9 mouse cellular contexts compared by ENCODE assay signal in the genomic region with DNA sequence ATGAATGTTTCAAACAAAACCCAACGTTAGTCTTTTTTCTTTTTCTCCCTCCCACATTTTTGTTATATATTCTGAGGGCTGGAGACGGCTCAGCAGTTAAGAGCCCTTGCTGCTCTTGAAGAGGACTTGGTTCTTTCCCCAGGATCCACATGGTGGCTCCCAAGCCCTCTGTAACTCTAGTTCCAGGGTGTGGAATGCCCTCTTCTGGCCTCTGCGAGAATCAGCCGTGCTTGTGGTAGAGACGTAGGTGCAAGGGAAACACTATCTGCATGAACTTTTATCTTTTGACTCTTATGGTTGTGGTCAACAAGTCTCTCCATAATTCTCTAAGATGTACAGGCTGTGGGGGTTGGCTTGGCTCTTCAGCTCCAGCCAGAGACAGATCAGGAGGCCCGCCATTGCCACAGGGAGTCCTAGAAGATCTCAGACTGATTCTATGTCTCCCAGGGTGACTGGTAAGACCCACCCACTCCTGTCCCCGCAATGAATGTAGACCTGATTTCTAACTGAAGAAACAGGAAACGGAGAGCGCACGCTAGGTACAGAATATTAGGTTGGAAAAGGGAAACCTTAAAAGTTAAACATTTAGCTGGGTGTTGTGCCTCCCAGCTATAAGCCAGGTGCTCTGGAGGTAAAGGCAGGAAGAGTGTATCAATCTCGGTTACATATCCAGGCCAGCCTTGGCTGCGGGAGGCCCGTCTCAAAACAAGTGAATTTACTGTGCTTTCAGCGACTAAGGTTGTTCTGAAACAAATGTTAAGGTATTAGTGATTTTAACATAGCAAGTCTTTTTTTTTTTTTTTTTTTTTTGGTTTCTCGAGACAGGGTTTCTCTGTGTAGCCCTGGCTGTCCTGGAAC. TPM values are rescaled to one million over a fixed set of nuclear protein-coding genes. Genes with fewer than 3 reads are reported as not detected.
DNase-seq lines count a peak whose midpoint lies in the region; ATAC-seq lines count a peak whose summit lies in the region.
"Had no signal": no experiment of that assay in that cellular context is flagged by ENCODE, and none has a peak within 500 bp of the region (broad histone marks: within the 10 kb centered on the region; RNA-seq: fewer than 3 reads in every experiment).

No protein-coding gene starts in this region.

- H3K27me3 ChIP-seq in heart, embryonic 10.5 days (ENCODE audit: insufficient read depth, poor library complexity, severe bottlenecking): no peaks in the 10 kb centered on the region
- H3K27me3 ChIP-seq: limb, embryonic 15.5 days had no signal

- H3K36me3 ChIP-seq in heart, embryonic 10.5 days: peaks cover 4% of the 10 kb centered on the region; the same call in 1 of the 2 replicates

- peak overlapping the region; percentile 42; the same call in 1 of the 2 replicates for H3K27ac ChIP-seq in heart, embryonic 10.5 days
- H3K27ac ChIP-seq: limb, embryonic 15.5 days had no signal

- peak; percentile 93 for ATAC-seq in CD4-positive, CD25-positive, alpha-beta regulatory T cell, adult 4 months
- ATAC-seq in granulocyte monocyte progenitor cell, adult 5-6 weeks (replicated peaks; ENCODE audit: poor library complexity, severe bottlenecking): peak; percentile 78

- peaks cover 24% of the 10 kb centered on the region for H3K4me1 ChIP-seq in heart, embryonic 10.5 days

- 49% methylated on average over 15 of the region's 15 CpGs for WGBS in heart, embryonic 10.5 days

- H3K9me3 ChIP-seq in heart, embryonic 10.5 days: no peaks in the 10 kb centered on the region
- H3K9me3 ChIP-seq: limb, embryonic 15.5 days had no signal

- no peak overlapping the region for H3K4me3 ChIP-seq in heart, embryonic 10.5 days
- H3K4me3 ChIP-seq: limb, embryonic 15.5 days had no signal

- no peak for DNase-seq in heart, embryonic 10.5 days (ENCODE audit: low spot score)
- no peak for DNase-seq in heart, adult 11 months
- DNase-seq in adrenal gland, postnatal 14 days: peak; percentile 83
- peak; percentile 35 to 56 for DNase-seq in layer of hippocampus, postnatal 14 days (ENCODE audit: low spot score in 2 of 2)
- DNase-seq in naive thymus-derived CD4-positive, alpha-beta T cell, adult 2 months (ENCODE audit: low read depth): peak; percentile 76
- peak; percentile 72 to 77 for DNase-seq in thymus, postnatal 36 days

RNA-seq across cellular contexts. Expression of a gene that starts 14.7 kb away (rescaled TPM):
- polyA plus RNA-seq in heart, embryonic 10.5 days (2016; fragmentation: Nextera tagmentation; extraction: Ambion mirVana): 10.5 and 14.9 TPM in 2 replicates
- 1 to 10 TPM; 2.1 to 2.8 TPM for polyA plus RNA-seq in CD4-positive, CD25-positive, alpha-beta regulatory T cell, adult 4 months (2017; shearing (Covaris generic))
- total RNA-seq in adrenal gland, postnatal 14 days (2021): 10.3 and 13.4 TPM in 2 replicates
- total RNA-seq in granulocyte monocyte progenitor cell, adult 5-6 weeks (2014; fragmentation: Nextera tagmentation): 6.1 and 12.7 TPM in 2 replicates
- 14.4 and 18.9 TPM in 2 replicates for total RNA-seq in granulocyte monocyte progenitor cell, adult 5-6 weeks (2017)
- total RNA-seq in layer of hippocampus, postnatal 14 days (2021): 10 to 100 TPM; 31.9 to 35.0 TPM

RNA-seq across cellular contexts. Expression of a gene that starts 20.9 kb away (rescaled TPM):
- polyA plus RNA-seq in heart, embryonic 10.5 days (2016; fragmentation: Nextera tagmentation; extraction: Ambion mirVana): 56.4 and 59.3 TPM in 2 replicates
- polyA plus RNA-seq in CD4-positive, CD25-positive, alpha-beta regulatory T cell, adult 4 months (2017; shearing (Covaris generic)): 10 to 100 TPM; 47.3 to 54.7 TPM
- 42.6 and 53.7 TPM in 2 replicates for total RNA-seq in adrenal gland, postnatal 14 days (2021)
- 43.0 and 62.0 TPM in 2 replicates for total RNA-seq in granulocyte monocyte progenitor cell, adult 5-6 weeks (2014; fragmentation: Nextera tagmentation)
- total RNA-seq in granulocyte monocyte progenitor cell, adult 5-6 weeks (2017): 45.3 and 47.9 TPM in 2 replicates
- total RNA-seq in layer of hippocampus, postnatal 14 days (2021): 10 to 100 TPM; 59.1 to 62.8 TPM

Comparison
In these comparisons a context has a peak if more than half of its experiments do, and no peak if none do; other contexts are left out.
1. DNase-seq: peak in adrenal gland, postnatal 14 days (single experiment), layer of hippocampus, postnatal 14 days (2 of 2), naive thymus-derived CD4-positive, alpha-beta T cell, adult 2 months (single experiment) and thymus, postnatal 36 days (2 of 2); none in heart, embryonic 10.5 days (single experiment) and heart, adult 11 months (single experiment).